Mouse (Mus musculus): ENCODE results near the gene Slco2b1.

The Slco2b1 gene

DNA sequence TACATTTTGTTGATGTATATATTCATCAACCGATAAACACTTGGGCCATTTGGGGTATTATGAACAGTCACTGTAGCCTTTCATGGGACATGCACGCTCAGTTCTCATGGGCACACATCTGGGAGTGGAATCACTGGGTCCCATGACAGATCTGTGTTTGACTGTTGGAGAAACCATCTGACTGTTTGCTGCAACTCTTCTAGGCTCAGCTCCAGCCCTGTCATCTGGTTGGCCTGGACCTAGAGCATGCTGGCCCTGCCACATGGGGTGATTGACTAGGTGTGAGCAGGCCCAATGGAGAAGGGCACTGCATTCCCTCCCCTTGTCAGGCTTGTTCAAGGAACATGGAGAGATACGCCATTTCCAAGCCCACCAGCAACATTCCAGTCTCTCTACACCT is 17.2 kb downstream of the Slco2b1 start:
- no peak for DNase-seq (ENCODE audit: low spot score)

DNA sequence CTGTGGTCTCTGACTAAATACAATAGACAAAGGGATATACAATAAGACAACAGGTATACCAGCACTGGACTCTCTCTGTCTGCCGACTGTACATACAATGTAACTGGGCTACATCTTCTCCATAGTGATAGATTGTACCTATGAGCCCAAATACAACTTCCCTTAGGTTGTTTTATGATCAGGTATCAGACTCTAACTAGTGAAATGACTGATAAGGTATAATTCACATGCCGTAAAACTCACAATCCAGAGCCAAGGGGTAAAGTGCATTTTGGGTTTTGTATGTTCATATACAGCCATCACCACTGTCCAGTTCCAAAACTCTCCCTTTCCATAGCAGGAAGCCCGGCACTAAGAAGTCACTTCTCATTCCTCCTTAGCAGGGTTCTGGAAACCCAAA is 17.8 kb downstream of the Slco2b1 start:
- DNase-seq (ENCODE audit: low spot score), result no peak

DNA sequence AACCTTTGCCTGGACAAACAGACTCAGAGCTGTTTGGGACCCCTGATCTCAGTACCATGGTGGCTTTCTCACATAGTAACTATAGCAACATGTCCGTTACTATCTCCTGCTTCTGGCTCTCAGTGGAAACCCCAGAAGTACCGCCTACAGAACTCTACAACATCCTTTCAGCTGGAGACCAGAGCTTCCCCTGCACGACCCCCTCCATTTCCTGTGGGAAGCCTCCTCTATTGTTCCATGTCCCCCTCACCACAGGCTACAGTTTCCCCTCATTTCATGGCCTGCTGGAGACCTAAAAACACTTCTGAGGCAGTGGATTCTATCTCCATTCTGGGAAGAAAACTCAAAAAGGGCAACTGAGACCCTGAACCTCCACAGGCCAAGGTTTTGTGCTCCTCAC is 18.7 kb downstream of the Slco2b1 start:
- no peak for DNase-seq (ENCODE audit: low spot score)

DNA sequence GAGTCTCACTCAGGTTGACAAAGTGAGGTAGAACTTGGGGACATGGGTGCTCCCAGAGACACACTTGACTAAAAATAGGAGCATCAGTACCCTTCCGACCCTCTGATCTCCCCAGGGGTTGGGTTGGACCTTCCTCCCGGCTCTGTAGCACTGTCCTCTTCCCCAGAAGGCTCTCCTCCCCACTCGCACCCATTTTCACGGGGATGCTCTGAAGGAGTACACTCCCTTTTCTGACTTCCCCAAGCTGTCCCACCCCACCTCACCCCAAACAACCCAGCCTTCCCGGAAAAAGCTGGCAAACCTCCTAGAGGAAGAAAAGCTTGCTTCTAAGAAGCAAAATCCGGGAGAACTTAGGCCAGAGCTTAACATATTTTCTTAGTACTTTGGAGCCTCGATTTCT is 20.3 kb downstream of the Slco2b1 start:
- DNase-seq (ENCODE audit: low spot score), result no peak

DNA sequence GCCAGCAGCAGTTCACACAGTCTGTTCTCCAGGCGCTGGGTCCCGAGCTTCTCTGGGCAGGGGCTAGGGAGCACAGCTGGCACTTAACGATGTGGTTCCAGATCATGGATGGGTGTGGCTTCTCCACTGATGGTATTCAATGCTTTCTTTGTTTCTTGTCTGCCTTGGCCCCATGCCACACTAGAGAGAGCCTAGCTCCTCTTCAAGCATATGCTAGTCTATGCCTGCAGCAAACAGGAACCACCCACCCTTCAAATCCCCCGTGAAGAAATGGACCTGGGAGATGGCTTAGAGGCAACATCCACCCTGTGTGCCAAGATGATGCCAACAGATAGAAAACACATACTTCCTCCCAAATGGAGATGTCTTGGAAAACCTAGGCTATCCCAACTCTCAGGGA is 27.1 kb downstream of the Slco2b1 start:
- DNase-seq (ENCODE audit: low spot score), result no peak

DNA sequence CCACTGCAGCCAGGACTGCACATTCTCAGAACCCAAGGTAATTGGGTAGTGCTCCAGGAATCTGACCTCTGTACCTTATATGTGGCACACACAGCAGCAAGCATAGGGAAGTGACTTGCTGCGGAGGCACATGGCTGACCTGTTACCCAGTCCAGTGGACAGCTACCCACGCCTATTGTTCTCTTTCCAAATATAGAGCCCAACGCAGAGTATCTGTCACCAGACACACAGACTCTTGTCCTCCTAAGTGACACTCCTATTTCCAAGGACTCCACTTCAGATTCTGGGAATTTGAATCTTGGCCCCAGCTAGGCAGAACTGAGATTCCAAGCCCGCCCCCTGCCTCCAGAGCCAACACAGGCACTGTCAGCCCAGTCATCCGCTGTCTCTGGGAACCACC is 30.4 kb downstream of the Slco2b1 start:
- no peak for DNase-seq (ENCODE audit: low spot score)

DNA sequence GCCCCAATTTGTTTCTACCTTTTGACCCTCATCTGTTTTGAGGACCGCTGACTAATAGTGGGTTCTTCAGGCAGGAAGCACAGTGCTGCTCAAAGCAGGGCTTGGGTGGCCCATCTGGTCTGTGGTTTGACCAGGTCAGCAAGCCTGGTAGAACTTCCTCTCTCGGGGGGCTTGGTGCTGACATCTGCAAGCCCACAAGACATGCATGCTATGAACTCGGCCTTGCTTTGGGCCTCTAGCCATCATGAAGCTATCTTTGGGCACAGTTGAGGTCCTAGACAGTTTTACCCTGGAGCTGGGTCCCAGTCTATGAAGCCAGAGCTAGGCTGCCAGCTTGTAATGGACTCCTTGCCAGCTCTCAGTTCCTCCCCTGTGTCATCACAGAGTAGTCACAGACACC is 36.2 kb downstream of the Slco2b1 start:
- no peak for DNase-seq (ENCODE audit: low spot score)

DNA sequence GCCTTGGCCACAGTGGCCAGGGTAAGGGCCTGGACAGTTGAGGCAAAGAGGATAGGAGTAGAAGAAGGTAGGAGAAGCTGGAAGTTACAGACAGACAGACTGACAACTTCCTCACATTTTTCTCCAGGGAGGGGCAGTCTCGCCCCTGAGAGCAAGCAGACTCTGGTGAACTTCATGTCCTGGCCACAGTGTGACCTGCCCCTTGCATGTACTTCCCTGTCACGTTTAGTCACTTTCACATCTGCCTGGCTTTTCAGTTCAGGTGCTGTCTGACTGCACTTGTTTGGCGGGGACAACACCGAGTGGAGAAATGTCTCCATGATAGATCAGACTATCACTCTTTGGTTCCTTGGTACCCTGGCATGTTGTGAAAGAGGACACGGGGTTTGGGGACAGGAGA is 36.9 kb downstream of the Slco2b1 start:
- DNase-seq (ENCODE audit: low spot score), result no peak

DNA sequence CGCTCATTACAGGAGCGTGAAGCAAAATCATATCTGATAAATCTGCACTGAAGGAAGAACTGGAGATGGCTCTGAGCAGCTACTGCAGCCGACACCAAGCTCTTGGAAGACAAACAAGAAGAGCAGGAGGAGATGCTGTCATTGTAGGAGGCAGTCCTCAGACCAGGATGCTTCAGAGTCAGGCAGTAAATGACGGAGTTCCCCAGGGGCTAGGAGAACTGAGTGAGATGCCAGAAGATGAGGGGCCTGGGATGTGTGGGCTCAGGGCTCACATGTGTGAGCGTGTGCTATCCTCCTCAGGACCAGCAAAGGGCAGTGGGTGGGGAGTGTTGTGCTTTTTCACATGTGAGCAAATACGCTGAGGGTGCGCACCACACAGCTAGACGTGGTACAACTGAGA is 38.0 kb downstream of the Slco2b1 start:
- DNase-seq (ENCODE audit: low spot score), result no peak

DNA sequence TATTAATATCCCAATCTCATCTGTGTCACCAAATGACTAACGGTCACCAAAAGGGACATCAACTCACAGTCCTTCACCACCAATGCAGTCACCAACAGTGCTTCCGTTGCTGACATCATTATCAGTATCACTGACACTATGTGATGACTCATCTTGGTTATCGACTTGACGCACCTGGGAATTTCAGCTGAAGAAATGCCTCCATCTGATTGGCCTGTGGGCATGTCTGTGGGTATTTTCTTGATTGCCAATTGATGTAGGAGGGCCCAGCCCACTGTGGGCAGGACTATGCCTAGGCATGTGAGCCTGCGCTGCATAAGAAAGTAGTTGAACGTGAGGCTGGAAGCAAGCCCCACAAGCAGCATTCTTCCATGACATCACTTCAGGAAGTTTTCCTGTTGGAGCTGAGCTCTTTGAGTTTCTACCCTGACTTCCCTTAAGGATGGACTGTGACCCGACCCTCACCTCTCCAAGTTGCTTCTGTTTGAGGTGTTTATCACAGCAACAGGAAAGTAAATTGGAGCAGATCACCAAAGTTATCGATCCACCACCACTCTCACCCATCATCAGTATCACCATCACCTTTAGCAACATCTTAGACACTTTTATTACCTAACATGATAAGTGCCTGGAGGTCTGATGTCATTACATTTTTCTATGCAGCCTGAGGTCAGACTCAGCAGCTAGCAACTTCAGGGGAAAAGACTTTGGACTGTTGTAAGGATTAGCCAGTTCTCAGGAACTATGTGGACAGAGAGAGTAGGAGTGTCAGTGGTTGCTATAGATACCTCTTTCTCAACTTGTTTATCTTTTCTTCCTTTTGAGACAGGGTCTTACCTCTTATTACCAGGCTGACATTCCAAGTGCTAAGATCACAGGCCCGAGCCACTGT is 39.4 kb downstream of the Slco2b1 start:
- DNase-seq (ENCODE audit: low spot score), result peak; percentile 41

DNA sequence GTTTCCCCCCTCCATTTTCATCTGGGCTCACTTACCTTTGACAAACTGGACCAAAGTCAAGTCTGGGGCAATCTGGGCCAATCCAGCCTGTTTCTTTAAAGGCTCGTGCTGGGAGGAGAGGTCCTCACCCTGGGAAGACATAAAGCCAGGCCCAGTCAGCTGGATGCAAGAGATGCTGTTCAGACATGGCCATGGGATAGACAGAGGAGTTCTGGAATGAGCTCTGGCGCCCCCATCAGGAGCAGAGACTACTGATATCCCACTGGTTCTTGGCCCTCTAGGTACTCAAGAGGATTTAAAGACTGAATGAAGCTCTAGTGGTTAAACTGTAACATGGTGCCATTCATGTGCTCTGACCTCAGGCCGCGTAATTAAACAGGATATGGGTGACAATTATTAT is 40.2 kb downstream of the Slco2b1 start:
- DNase-seq (ENCODE audit: low spot score), result no peak

DNA sequence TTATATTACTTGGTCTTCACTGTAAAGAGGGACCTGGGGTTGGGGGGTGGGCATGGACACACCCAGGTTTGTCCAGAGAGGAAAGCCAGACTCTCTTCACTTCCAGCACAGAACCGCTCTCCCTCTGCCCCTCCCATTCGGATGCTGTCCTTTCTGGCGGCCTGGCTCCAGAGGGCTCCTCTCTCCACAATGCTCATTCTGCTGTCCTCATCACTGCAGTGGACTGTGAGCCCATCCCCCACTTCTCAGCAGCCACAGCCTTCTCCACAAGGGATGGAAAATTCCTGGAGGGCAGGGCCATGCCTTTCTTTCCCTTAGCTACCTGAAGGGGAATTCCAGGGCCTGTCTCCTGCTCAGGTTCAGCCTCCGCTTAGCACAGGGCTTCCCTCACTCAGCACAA is 42.3 kb downstream of the Slco2b1 start:
- peak; percentile 16 for DNase-seq (ENCODE audit: low spot score)

DNA sequence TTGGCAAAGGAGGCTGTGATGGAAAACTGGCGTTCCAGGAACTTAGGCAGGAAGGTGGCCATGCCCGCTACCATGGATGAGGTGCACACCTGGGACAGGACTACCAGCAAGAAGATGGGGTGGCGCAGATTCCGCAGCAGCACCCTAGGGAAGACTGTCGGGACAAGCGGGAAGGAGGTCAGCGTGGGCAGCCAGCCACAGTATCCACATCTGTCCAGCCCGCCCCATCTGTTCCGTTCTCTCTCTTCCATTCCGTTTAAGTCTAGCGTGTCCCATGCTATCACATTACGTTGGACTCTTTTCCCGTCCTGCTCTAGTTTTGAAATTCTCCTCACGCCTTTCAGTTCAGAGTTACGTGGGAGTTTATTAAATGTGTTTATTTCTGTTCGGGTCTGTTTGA is 44.0 kb downstream of the Slco2b1 start:
- DNase-seq (ENCODE audit: low spot score), result no peak

DNA sequence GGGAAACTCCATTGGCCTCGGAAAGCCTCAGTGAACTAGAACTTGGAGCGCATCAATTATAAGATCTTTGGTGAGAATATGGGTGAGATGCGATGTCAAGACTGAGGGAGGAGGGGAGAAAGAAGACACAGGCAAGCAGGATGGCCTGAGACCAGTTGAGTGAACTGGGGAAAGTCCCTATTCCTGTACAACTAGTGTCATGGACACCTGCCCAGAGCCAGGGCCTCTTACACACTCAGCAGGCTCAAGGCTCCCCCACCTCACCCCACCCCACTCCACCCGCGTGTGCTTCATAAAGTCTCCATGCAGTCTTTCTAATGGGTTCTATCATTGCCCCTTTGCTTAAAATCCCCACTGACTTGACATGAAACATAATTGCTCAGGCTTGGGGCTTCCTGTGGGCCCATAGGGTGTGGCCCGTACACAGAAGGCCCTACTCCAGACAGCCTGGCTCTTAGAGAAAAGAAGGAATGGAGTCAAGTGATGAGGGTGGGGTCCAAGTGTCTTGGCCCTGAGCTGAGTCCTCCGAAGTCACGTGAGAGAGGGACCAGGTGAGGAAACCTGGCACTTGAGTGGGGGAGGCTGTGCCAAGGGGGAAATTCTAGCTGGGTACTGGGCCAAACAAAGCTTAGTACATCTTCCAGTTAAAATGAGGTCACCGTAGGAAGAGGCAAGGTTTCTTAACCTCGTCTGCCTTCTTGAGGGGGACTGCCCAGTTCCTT is 45.2 kb downstream of the Slco2b1 start:
- DNase-seq (ENCODE audit: low spot score), result no peak

DNA sequence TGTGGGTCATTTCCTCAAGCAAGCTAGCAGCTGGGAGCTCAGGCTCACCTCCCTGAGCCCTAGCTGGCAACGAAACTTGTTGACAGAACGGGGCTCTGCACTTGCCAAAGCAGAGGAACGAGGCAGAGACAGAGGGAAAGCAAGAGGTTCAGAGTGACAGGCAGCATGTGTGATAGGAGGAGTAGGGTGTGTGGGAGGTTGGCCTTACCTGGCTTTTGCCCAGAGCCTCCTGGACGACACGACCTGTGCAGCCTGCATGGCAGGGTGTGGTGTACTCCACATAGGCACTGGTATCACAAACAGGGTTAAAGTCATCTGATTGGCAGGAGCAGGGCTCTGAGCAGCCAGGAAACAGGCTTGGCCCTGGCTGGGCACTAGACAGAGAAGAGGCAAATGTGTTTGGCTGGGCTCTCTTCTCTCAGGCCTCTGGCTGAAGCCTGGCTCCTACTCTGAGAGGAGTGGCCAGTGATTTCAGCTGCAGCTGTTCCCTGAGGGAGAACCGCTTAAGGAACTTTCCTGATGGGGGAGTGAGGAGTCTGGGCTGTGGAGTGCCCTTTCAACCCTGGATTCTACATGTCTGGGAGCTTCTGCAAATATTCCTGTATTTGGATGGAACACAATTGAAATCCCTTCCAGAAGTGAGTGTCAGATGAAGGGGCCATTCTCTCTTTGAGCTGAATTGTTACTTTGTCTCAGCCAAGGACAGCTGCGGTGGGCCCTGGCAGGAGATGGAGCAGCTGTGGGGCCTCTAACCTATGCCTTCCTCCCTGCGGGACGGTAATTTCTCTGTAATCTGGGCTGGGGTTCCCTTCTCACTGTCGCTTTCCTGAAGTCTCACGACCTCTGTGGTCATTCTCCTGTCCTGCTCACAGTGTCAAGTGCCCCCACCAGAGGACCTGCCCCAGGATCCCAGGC is 46.3 kb downstream of the Slco2b1 start:
- DNase-seq (ENCODE audit: low spot score), result no peak

DNA sequence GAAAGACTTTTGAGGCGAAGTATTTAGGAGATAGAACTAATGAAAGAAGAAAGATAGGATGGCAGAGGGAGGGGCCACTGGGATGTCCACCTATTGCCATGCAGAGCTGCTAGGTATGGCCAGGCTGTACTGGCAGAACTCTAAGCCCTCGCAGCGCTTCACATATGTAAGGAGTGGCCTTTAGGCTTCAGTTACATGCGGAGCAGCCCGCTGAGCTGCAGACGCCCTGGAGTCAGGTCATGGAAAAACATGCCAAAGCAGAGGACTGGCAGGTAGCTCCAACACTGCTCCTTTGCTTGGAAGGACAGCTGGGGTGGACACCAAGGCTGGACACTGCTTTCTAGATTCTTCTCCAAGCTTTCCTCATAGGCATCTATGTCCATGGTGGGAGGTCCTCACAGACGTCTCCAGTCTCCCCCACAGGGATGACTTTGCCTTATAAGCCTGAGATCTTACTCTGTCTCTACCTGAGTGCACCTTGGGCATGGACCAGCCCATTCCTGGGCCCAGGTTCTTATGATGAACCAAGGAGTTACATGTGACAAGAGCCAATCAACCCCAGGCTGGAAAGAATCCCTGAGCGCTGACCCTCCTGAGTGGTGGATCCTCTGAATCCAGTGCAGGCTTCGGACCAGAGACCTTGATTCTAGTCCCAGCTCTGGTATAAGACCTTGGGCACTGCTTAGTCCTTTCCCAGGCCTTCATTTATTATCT is 47.5 kb downstream of the Slco2b1 start:
- no peak for DNase-seq (ENCODE audit: low spot score)

DNA sequence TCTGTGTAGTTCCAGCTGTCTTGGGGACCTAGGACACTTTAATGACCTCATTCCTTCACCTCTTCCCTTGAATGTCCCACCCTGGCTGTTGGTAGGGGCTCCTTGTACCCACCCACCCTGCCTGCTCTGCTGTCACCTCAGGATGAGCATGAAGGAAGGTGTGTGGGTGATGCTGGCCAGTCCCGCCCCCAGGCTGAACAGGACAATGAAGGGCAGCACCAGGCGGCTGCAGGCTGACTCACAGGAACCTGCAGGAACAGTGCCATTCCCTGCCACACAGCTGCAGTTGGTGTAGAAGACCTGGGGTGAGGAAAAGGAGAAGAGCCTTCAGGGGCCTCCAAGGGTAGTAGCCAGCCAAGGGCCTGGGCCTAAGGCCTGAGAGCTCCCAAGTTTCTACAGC is 48.8 kb downstream of the Slco2b1 start:
- no peak for DNase-seq (ENCODE audit: low spot score)

DNA sequence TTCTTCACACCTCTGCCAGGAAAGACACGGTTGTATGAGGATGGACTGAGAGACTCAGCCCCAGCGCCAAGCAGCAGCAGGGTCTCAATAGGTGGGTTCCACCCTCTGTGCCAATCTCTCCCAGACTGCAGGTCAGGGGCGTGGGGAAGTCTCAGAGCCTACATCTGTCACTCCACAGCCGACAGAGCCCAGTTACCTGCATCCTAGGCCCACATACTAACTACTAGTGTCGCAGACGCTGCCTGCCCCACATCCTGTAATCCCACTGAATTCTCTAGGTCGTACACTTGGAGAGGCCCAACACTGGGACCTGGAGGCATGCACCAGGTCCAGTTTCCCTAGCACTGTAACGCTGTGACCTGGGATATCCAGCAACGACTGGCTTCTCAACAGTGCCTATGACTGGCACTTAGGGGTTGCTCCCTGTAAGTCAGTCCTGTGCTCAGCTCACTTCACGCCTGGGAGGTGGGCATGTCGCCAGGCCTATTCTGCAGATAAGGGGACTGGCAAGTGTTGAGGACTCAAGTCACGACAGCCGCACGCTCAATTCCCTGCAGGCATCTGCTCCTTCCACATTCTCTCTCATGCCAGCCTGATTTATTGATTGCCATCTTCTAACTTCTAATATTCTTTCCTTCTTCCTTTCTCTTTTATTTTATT is 49.4 kb downstream of the Slco2b1 start:
- no peak for DNase-seq (ENCODE audit: low spot score)

DNA sequence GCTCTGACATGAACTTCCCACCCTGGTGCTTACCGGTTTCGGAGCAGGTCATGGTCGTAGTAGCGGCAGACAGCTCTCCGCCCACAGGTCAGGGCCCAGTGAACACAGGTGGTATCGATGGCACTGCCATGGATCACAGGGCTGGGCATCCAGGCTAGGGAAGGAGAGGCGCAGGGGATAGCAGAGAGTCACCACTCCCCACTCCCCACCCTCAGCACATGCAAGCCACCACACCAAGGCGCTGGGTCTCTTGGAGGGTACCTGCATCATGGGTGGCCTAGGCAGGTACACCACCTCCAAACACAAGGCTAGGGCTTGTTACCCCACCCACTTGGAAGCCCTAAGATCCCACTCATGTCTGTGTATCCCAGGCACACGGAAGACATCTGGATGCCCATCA is 50.1 kb downstream of the Slco2b1 start:
- no peak for DNase-seq (ENCODE audit: low spot score)

DNA sequence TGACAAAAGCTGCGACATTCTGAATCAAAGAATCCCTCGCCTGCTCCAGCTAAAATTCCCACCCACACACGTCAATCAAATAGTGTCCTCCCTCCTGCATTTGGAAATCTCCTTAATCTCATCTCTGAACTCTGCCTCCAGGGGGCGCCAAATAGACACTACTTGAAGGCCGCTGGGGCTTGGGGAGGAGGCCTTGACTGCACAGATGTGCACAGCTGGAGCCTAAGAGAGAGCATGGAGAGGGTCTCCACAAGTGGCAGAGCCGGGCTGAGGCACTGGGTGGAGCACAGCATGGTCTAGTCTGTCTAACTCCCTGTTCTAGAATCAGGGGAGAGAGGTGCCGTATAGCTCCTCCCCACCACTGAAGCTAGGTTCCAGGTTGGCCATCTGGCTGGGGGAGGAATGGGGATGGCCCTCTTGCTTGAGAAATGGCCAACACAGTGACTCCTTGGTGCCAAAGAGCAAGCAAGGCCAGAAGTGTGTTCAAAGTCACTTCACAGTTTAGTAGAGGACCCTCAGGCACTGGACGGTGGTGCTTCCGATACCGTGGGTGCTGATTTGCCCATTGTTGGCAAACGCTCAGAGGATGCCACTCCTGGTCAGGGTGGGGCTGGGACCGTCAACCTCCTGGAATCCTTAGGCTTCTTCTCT is 51.6 kb downstream of the Slco2b1 start:
- DNase-seq (ENCODE audit: low spot score), result peak; percentile 54

DNA sequence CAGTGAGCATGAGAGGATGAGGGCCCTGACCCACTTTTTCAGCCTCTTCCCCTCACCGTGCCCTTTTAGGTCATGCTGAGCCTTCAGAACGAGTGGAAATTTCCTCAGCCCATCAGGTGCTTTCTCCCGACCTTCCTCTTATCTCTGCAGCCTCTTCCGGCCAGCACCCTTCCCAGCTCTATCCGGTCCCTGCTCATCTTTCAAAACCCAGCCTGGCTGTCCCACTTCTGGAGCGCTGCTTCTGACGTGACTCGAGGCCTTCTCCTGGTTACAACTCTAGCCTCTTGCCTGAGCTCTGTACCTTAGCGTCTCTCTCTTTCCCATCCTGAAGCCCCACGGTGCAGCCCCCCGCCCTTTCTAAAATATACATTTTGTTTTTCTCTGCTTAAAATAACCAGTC is 56.9 kb downstream of the Slco2b1 start:
- DNase-seq (ENCODE audit: low spot score), result no peak

Measured in yolk sac, embryonic 10.5 days (tissue).